Mouse (Mus musculus): ENCODE results near the gene Man1c1. TPM values are rescaled to one million over a fixed set of nuclear protein-coding genes. Genes with fewer than 3 reads are reported as not detected.

Gene Man1c1
- polyA plus RNA-seq (2015; fragmentation: Nextera tagmentation; extraction: Ambion mirVana): 3.5 and 3.7 TPM in 2 replicates

DNA sequence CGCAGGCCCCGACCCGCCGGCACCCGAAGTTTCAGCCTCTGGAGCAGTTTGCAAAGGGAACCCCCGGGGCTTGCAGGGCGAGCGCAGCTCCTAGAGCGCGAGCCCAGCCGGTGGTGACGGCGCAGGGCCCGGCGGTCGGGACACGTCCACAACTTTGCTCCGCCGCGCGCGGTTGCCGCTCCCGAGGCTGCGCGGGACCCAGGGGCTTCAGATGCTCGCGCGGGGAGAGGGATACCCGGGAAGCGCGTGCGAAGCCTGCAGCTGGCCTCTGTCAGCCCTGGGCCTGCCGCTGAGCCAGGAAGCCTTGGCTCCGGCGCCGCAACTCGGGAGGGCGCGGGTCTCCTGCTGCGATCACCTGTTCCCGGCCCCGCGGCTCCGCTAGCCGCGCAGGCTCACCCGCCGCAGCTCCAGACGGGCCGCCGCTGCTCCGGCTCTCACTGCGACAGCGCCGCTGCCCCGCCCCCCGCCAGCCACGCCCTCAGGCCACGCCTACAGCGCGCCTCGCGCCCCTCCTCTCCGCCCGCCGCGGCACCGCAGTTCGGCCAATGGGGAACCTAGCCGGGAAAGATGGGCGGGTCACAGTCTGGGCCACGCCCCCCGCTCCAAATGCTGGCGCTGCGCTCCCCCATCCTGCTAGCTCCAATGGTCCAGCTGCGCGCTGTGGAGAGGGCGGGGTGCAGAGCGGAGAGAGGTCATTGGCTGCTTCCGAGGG, at the start of gene Man1c1:
Gene Man1c1 (minus strand): TSS at position 456 of the 712 bp plus-strand sequence.
- under 1% methylated on average over 73 of the region's 81 CpGs for WGBS
- Histone ChIP-seq H3K9me3 (ENCODE audit: low read length) (no peaks in the 10 kb centered on the region), H3K9ac (replicated peaks; ENCODE audit: low read length) (peak within 1 kb of the TSS; percentile 71), H3K4me1 (ENCODE audit: insufficient read depth, low read length) (peaks cover 22% of the 10 kb centered on the region), H3K4me3 (ENCODE audit: low read length) (peak within 1 kb of the TSS; percentile 64), H3K36me3 (ENCODE audit: insufficient read depth, low read length) (no peaks in the 10 kb centered on the region), H3K27ac (ENCODE audit: low read length) (0 out of 2 replicates have a peak within 1 kb of the TSS, but pooled peaks have one; percentile 14), H3K4me2 (replicated peaks; ENCODE audit: low read depth, low read length) (peak within 1 kb of the TSS; percentile 99), H3K27me3 (ENCODE audit: insufficient read depth, low read length) (no peaks in the 10 kb centered on the region)
- peak; percentile 96 for ATAC-seq (ENCODE audit: low FRiP score, low TSS enrichment)

DNA sequence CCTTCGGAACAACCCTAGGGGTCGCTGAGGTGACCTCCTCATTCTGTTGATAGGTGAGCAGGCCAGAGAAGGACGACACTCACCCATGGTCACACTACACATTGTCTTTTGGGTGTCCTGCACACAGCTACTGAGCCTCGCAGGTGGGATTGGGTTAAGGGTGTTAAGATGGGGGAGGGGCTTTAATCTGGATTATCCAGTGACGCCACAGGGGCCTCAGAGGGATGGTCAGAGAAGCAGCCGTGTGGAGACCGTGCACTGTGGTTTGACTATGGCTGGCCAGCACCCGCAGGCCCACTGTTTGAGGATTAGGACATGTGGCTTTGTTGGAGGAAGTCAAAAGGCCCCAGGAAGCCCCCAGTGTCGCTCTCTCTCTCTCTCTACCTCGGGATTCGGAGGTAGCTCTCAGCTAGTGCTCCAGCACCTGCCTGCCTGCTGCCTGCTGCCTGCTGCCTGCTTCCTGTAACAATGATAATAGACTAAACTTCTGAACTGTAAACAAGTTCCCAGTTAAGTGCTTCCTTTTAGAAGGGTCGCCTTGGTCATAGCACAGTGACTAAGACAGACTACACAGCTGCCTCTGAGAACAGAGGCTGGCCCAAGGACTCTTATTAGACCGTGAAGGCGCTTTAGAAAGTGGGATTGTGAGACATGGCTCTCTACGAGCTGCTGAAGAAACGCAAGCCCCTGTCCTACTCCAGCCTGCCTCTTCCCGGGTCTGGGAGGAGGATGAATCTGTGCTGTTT, 49.6 kb upstream of the Man1c1 start:
- no peaks in the 10 kb centered on the region for H3K27me3 ChIP-seq (ENCODE audit: insufficient read depth, low read length)
- 0 out of 2 replicates have a peak overlapping the region, but pooled peaks have one; percentile 1 for H3K4me2 ChIP-seq (replicated peaks; ENCODE audit: low read depth, low read length)
- 41% methylated on average over 17 of the region's 17 CpGs for WGBS
- H3K9me3 ChIP-seq (ENCODE audit: low read length): no peaks in the 10 kb centered on the region
- peaks cover 68% of the 10 kb centered on the region for H3K4me1 ChIP-seq (ENCODE audit: insufficient read depth, low read length)
- H3K4me3 ChIP-seq (ENCODE audit: low read length): no peak overlapping the region
- H3K9ac ChIP-seq (replicated peaks; ENCODE audit: low read length): no peak overlapping the region; the same call in 1 of the 2 replicates
- H3K36me3 ChIP-seq (ENCODE audit: insufficient read depth, low read length): peaks cover 5% of the 10 kb centered on the region
- H3K27ac ChIP-seq (ENCODE audit: low read length): peak overlapping the region; percentile 59
- ATAC-seq (ENCODE audit: low FRiP score, low TSS enrichment): 0 out of 2 replicates have a peak, but pooled peaks have one; percentile 10

DNA sequence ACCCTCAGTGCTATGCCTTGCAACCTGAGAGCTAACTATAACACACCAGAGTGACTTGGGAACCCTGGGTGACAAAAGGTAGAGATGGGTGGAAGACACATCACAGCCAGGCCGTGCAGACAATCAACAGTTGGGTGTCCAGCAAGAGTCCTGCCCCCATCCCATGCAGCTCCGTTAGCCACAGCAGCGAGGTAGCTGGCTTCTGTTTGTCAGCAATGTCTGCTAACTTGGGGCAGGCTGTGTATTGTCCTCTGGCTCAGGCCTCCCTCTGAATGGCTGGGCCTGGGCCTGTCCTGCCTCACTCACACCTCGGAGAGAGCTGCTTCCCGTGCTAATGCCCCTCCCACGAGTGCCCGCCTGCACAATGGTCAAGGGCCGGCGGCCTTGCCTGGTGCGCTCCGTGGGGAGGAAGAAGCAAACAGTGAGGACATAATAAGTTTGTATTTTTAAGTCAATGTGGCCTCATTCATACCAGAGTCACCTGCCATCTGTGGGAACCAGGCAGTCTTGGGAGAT, 48.9 kb upstream of the Man1c1 start:
- Histone ChIP-seq H3K9me3 (ENCODE audit: low read length) (no peaks in the 10 kb centered on the region), H3K27me3 (ENCODE audit: insufficient read depth, low read length) (no peaks in the 10 kb centered on the region), H3K36me3 (ENCODE audit: insufficient read depth, low read length) (peaks cover 5% of the 10 kb centered on the region), H3K4me1 (ENCODE audit: insufficient read depth, low read length) (peaks cover 61% of the 10 kb centered on the region), H3K4me2 (replicated peaks; ENCODE audit: low read depth, low read length) (no peak overlapping the region), H3K27ac (ENCODE audit: low read length) (no peak overlapping the region; the same call in 1 of the 2 replicates), H3K9ac (replicated peaks; ENCODE audit: low read length) (no peak overlapping the region), H3K4me3 (ENCODE audit: low read length) (no peak overlapping the region)
- WGBS: 43% methylated on average over 11 of the region's 11 CpGs
- peak; percentile 20; the same call in 1 of the 2 replicates for ATAC-seq (ENCODE audit: low FRiP score, low TSS enrichment)

DNA sequence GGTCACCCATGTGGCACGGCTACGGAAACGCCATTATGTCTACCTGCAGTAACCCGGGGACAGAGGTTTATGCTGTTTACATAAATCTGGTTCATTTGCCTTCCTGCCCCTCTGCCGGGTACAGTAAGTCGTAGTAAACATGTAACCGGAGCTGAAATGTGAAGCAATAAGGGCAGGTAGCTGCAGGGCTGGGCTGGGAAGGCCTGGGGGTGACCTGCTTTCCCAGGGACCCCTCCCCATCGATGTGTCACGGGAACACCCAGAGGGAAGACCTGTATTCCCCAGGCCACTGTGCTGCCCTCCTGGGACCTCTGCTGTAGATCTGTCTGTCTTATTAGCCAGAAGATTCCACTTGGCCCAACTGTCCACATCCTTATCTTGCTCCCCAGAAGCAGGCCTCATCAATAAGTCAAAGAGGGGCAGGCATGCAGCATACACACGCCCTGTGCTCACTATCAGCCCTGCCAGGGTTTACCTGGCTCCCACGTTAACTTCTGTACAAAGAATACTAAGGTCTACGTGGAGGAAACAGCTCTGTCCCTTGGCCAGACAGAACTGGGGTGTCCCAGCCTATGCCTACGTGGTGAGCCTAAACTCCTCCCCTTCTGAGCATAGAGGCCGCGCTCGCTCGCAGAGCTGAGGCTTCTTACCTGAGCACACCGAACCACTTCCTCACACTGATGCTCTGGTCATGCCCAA, 47.7 kb upstream of the Man1c1 start:
- WGBS: 64% methylated on average over 18 of the region's 18 CpGs
- Histone ChIP-seq H3K27ac (ENCODE audit: low read length) (no peak overlapping the region), H3K9ac (replicated peaks; ENCODE audit: low read length) (peak overlapping the region; percentile 10; the same call in 1 of the 2 replicates), H3K36me3 (ENCODE audit: insufficient read depth, low read length) (peaks cover 9% of the 10 kb centered on the region), H3K9me3 (ENCODE audit: low read length) (no peaks in the 10 kb centered on the region), H3K4me3 (ENCODE audit: low read length) (no peak overlapping the region), H3K4me1 (ENCODE audit: insufficient read depth, low read length) (peaks cover 54% of the 10 kb centered on the region), H3K27me3 (ENCODE audit: insufficient read depth, low read length) (no peaks in the 10 kb centered on the region), H3K4me2 (replicated peaks; ENCODE audit: low read depth, low read length) (no peak overlapping the region)
- ATAC-seq (ENCODE audit: low FRiP score, low TSS enrichment): no peak

DNA sequence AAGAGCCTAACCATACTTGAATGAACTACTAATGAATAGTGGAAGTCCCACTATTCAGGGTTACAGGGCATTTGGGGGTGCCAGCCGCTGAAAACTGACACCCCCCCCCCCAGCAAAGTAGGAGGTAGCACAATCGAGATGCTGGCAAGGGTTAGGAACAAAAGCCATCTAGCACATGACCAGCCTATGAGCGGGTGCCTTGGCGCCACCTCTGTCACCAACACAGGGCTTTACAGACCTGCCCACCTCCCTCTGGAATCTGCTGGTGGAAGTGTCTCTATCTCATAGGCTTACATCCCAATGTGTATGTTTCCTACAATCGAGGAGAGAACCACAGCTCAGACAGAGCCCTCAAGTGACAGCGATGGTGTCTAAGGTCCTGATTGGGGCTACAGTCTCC, 46.7 kb upstream of the Man1c1 start:
- no peak overlapping the region for H3K4me2 ChIP-seq (replicated peaks; ENCODE audit: low read depth, low read length)
- no peaks in the 10 kb centered on the region for H3K9me3 ChIP-seq (ENCODE audit: low read length)
- 77% methylated on average over 6 of the region's 6 CpGs for WGBS
- peaks cover 18% of the 10 kb centered on the region for H3K36me3 ChIP-seq (ENCODE audit: insufficient read depth, low read length)
- H3K27me3 ChIP-seq (ENCODE audit: insufficient read depth, low read length): no peaks in the 10 kb centered on the region
- no peak overlapping the region for H3K27ac ChIP-seq (ENCODE audit: low read length)
- H3K4me1 ChIP-seq (ENCODE audit: insufficient read depth, low read length): peaks cover 50% of the 10 kb centered on the region
- H3K4me3 ChIP-seq (ENCODE audit: low read length): no peak overlapping the region
- no peak overlapping the region for H3K9ac ChIP-seq (replicated peaks; ENCODE audit: low read length)
- no peak for ATAC-seq (ENCODE audit: low FRiP score, low TSS enrichment)

DNA sequence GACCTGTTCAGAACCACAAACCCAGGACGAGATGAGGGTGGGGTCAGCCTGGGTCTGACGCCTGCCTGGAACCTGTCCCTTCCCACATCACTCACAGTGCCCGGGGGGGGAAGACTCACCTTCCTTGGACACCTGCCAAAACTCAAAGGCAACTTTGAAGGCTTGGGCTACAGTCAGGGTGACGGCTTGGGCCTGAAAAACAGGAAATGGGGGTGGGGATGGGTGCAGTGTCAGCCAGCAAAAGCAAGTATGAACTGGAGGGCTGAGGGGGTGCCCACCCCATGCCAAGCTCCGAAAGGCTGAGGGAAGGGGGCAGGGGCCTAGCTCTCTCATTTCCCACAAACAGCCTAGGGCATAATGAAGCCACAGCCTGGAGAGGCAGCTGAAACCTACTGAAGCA, 46.2 kb upstream of the Man1c1 start:
- Histone ChIP-seq H3K9me3 (ENCODE audit: low read length) (no peaks in the 10 kb centered on the region), H3K4me1 (ENCODE audit: insufficient read depth, low read length) (peaks cover 45% of the 10 kb centered on the region), H3K27ac (ENCODE audit: low read length) (no peak overlapping the region), H3K27me3 (ENCODE audit: insufficient read depth, low read length) (no peaks in the 10 kb centered on the region), H3K9ac (replicated peaks; ENCODE audit: low read length) (no peak overlapping the region), H3K4me2 (replicated peaks; ENCODE audit: low read depth, low read length) (no peak overlapping the region), H3K36me3 (ENCODE audit: insufficient read depth, low read length) (peaks cover 18% of the 10 kb centered on the region), H3K4me3 (ENCODE audit: low read length) (no peak overlapping the region)
- no peak for ATAC-seq (ENCODE audit: low FRiP score, low TSS enrichment)
- 55% methylated on average over 5 of the region's 5 CpGs for WGBS

DNA sequence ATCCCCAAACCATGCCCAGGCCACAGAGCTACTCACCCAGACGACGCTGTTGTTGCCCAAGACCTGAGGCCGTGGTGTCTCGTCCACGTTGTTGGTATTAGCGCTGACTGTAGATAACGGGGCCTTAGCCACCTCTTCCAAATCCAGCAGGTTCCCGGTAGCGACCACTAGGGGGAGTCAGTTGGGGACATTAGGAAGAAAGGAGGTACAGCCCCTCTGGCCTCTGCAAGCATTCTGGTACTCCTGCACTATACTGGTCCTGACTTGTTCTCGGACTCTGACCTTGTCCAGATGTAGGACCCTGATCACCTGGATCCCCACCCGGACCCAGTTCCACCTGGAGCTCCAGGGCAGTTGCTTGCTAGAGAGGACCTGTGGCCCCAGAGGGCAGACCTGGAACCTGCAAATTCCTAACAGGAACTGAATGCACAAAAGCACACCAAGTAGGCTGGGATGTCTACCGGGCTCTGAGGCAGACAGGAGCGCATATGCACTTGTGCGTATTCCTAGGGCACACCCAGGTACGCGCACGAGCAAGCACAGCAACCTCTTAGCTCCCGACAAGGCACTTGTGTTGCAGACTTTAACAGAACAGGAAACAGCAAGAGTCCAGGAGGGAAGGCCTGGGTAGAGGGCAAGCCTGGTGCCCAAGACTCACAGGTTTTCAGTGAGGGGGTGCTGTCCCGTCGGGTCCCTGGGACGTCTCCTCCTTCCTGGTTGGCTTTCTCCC, 45.4 kb upstream of the Man1c1 start:
- 68% methylated on average over 21 of the region's 21 CpGs for WGBS
- Histone ChIP-seq H3K27me3 (ENCODE audit: insufficient read depth, low read length) (no peaks in the 10 kb centered on the region), H3K9ac (replicated peaks; ENCODE audit: low read length) (no peak overlapping the region), H3K4me1 (ENCODE audit: insufficient read depth, low read length) (peaks cover 40% of the 10 kb centered on the region), H3K27ac (ENCODE audit: low read length) (no peak overlapping the region), H3K36me3 (ENCODE audit: insufficient read depth, low read length) (peaks cover 18% of the 10 kb centered on the region), H3K4me2 (replicated peaks; ENCODE audit: low read depth, low read length) (no peak overlapping the region), H3K4me3 (ENCODE audit: low read length) (no peak overlapping the region), H3K9me3 (ENCODE audit: low read length) (no peaks in the 10 kb centered on the region)
- ATAC-seq (ENCODE audit: low FRiP score, low TSS enrichment): no peak

DNA sequence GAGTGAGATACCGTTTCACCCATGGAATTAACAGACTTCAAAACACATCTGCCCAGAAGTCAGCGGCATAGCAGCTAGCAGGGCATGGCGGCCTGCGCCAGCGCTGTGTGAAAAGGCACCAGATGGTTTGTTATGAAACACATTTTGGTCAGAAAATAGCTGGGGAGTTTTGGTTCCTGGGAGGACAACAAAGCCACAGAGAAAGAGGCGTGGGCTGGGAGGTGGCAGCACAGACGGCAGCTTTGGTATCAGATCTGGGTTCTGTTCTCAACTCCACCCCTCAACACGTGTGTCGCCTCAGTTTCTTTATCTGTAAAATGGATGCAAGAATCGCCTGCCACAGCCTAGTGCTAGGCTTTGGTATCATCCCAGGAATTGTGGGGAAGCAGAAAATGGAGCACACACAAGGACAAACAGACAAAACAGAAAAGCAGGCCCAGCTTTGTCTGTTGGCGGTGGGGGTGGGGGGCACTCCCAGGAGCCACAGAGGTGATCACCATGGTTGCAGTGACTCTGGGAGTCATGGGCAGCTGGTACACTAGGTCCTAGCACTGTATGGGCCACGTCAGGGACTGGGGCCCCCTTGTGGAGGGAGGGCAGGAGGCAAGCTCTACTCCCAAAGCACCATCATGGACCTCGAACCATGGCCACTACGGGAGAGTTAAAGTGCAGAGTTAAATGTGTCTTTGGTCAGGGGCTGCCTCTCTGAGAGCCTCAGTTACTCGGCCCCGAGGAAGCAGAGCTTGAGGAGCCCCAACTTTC, 42.0 kb upstream of the Man1c1 start:
- ATAC-seq (ENCODE audit: low FRiP score, low TSS enrichment): no peak
- no peak overlapping the region for H3K9ac ChIP-seq (replicated peaks; ENCODE audit: low read length)
- 85% methylated on average over 16 of the region's 16 CpGs for WGBS
- H3K36me3 ChIP-seq (ENCODE audit: insufficient read depth, low read length): peaks cover 18% of the 10 kb centered on the region
- H3K4me1 ChIP-seq (ENCODE audit: insufficient read depth, low read length): peaks cover 25% of the 10 kb centered on the region
- H3K27ac ChIP-seq (ENCODE audit: low read length): no peak overlapping the region
- no peak overlapping the region for H3K4me3 ChIP-seq (ENCODE audit: low read length)
- no peak overlapping the region for H3K4me2 ChIP-seq (replicated peaks; ENCODE audit: low read depth, low read length)
- no peaks in the 10 kb centered on the region for H3K27me3 ChIP-seq (ENCODE audit: insufficient read depth, low read length)
- H3K9me3 ChIP-seq (ENCODE audit: low read length): no peaks in the 10 kb centered on the region

All from kidney, embryonic 16.5 days (tissue).